Mouse (Mus musculus): ENCODE measurements at regions not wholly inside any gene's neighbourhood (a gene's known extent, or its start where the extent isn't known, plus 50 kb on each side); places are given as distances from the start of the nearest gene placed in this dataset.

- peak; percentile 33 for DNase-seq (ENCODE audit: inconsistent ontology term)
Observed at GRCm38 (mm10) chr15:51256681-51257080, 2628.0 kb upstream of the Gm7489 start.

GRCm38 (mm10) chr15:51264599-51265163 lies 2620.0 kb upstream of the Gm7489 start:
- DNase-seq (ENCODE audit: inconsistent ontology term) = no peak

GRCm38 (mm10) chr15:51265971-51266370 lies 2618.7 kb upstream of the Gm7489 start:
- DNase-seq (ENCODE audit: inconsistent ontology term) = no peak

- no peak for DNase-seq (ENCODE audit: inconsistent ontology term)
Observed at GRCm38 (mm10) chr15:51271632-51272312, 2612.9 kb upstream of the Gm7489 start.

GRCm38 (mm10) chr15:51285334-51285733 lies 2599.4 kb upstream of the Gm7489 start:
- no peak for DNase-seq (ENCODE audit: inconsistent ontology term)

GRCm38 (mm10) chr15:51286352-51286751 lies 2598.4 kb upstream of the Gm7489 start:
- DNase-seq (ENCODE audit: inconsistent ontology term) = no peak

GRCm38 (mm10) chr15:51288911-51289432 lies 2595.7 kb upstream of the Gm7489 start:
- no peak for DNase-seq (ENCODE audit: inconsistent ontology term)

- no peak for DNase-seq (ENCODE audit: inconsistent ontology term)
Observed at GRCm38 (mm10) chr15:51289916-51290315, 2594.8 kb upstream of the Gm7489 start.

GRCm38 (mm10) chr15:51291183-51291582 lies 2593.5 kb upstream of the Gm7489 start:
- DNase-seq (ENCODE audit: inconsistent ontology term) = no peak

- no peak for DNase-seq (ENCODE audit: inconsistent ontology term)
Observed at GRCm38 (mm10) chr15:51296841-51297240, 2587.9 kb upstream of the Gm7489 start.

GRCm38 (mm10) chr15:51318072-51318471 lies 2566.6 kb upstream of the Gm7489 start:
- peak; percentile 7 for DNase-seq (ENCODE audit: inconsistent ontology term)

- no peak for DNase-seq (ENCODE audit: inconsistent ontology term)
Observed at GRCm38 (mm10) chr15:51318760-51319159, 2565.9 kb upstream of the Gm7489 start.

- DNase-seq (ENCODE audit: inconsistent ontology term) = no peak
Observed at GRCm38 (mm10) chr15:51320366-51320894, 2564.3 kb upstream of the Gm7489 start.

- no peak for DNase-seq (ENCODE audit: inconsistent ontology term)
Observed at GRCm38 (mm10) chr15:51323284-51323683, 2561.4 kb upstream of the Gm7489 start.

GRCm38 (mm10) chr15:51324211-51324610 lies 2560.5 kb upstream of the Gm7489 start:
- DNase-seq (ENCODE audit: inconsistent ontology term) = no peak

- no peak for DNase-seq (ENCODE audit: inconsistent ontology term)
Observed at GRCm38 (mm10) chr15:51327702-51328101, 2557.0 kb upstream of the Gm7489 start.

- no peak for DNase-seq (ENCODE audit: inconsistent ontology term)
Observed at GRCm38 (mm10) chr15:51336441-51336840, 2548.3 kb upstream of the Gm7489 start.

- no peak for DNase-seq (ENCODE audit: inconsistent ontology term)
Observed at GRCm38 (mm10) chr15:51346301-51346700, 2538.4 kb upstream of the Gm7489 start.

- no peak for DNase-seq (ENCODE audit: inconsistent ontology term)
Observed at GRCm38 (mm10) chr15:51363391-51363790, 2521.3 kb upstream of the Gm7489 start.

GRCm38 (mm10) chr15:51371162-51371561 lies 2513.5 kb upstream of the Gm7489 start:
- no peak for DNase-seq (ENCODE audit: inconsistent ontology term)

GRCm38 (mm10) chr15:51390383-51390782 lies 2494.3 kb upstream of the Gm7489 start:
- peak; percentile 55 for DNase-seq (ENCODE audit: inconsistent ontology term)

- DNase-seq (ENCODE audit: inconsistent ontology term) = no peak
Observed at GRCm38 (mm10) chr15:51391352-51391751, 2493.4 kb upstream of the Gm7489 start.

Measured in Muller cell, postnatal 12 days (primary cell).